Mouse (Mus musculus): ENCODE results near the gene Tpm4. TPM values are rescaled to one million over a fixed set of nuclear protein-coding genes. Genes with fewer than 3 reads are reported as not detected.
A peak's percentile ranks its signal among the peaks of the same experiment; 100 is the strongest.

Gene Tpm4
- polyA plus RNA-seq, 1 experiment from 2014 or later, result 718 TPM

GRCm38 (mm10) chr8:72135446-72136301 lies 899 bp downstream of the Tpm4 start:
- Histone ChIP-seq H3K27me3 (ENCODE audit: control insufficient read depth, insufficient read depth, low read length) (no peaks in the 10 kb centered on the region), H3K4me2 (replicated peaks; ENCODE audit: low read depth, low read length) (peak overlapping the region; percentile 80), H3K4me1 (ENCODE audit: control insufficient read depth, insufficient read depth, low read length) (0 out of 2 replicates have a peak, but pooled peaks cover 5% of the 10 kb centered on the region), H3K4me3 (ENCODE audit: low read length) (peak overlapping the region; percentile 88), H3K9ac (ENCODE audit: low read depth, low read length) (peak overlapping the region; percentile 94), H3K36me3 (ENCODE audit: control insufficient read depth, insufficient read depth, low read length) (peaks cover 25% of the 10 kb centered on the region), H3K27ac (ENCODE audit: low read depth, low read length) (peak overlapping the region; percentile 100), H3K9me3 (ENCODE audit: control insufficient read depth, low read length) (no peaks in the 10 kb centered on the region)
- ATAC-seq (ENCODE audit: low FRiP score, low TSS enrichment), result peak; percentile 53
- under 1% methylated on average over 44 of the region's 62 CpGs for WGBS

GRCm38 (mm10) chr8:72136302-72136978 lies 1.7 kb downstream of the Tpm4 start:
- ATAC-seq (ENCODE audit: low FRiP score, low TSS enrichment), result peak; percentile 51
- under 1% methylated on average over 18 of the region's 18 CpGs for WGBS
- peak overlapping the region; percentile 94 for H3K9ac ChIP-seq (ENCODE audit: low read depth, low read length)
- H3K9me3 ChIP-seq (ENCODE audit: control insufficient read depth, low read length), result no peaks in the 10 kb centered on the region
- peaks cover 33% of the 10 kb centered on the region for H3K36me3 ChIP-seq (ENCODE audit: control insufficient read depth, insufficient read depth, low read length)
- H3K4me3 ChIP-seq (ENCODE audit: low read length), result peak overlapping the region; percentile 88
- peak overlapping the region; percentile 100 for H3K27ac ChIP-seq (ENCODE audit: low read depth, low read length)
- H3K27me3 ChIP-seq (ENCODE audit: control insufficient read depth, insufficient read depth, low read length), result no peaks in the 10 kb centered on the region
- H3K4me1 ChIP-seq (ENCODE audit: control insufficient read depth, insufficient read depth, low read length), result 0 out of 2 replicates have a peak, but pooled peaks cover 5% of the 10 kb centered on the region
- H3K4me2 ChIP-seq (replicated peaks; ENCODE audit: low read depth, low read length), result peak overlapping the region; percentile 80

GRCm38 (mm10) chr8:72137431-72137830 lies 2.7 kb downstream of the Tpm4 start:
- no peak overlapping the region for H3K9ac ChIP-seq (ENCODE audit: low read depth, low read length)
- H3K4me1 ChIP-seq (ENCODE audit: control insufficient read depth, insufficient read depth, low read length), result 0 out of 2 replicates have a peak, but pooled peaks cover 5% of the 10 kb centered on the region
- H3K27me3 ChIP-seq (ENCODE audit: control insufficient read depth, insufficient read depth, low read length), result no peaks in the 10 kb centered on the region
- peak overlapping the region; percentile 80 for H3K4me2 ChIP-seq (replicated peaks; ENCODE audit: low read depth, low read length)
- peak overlapping the region; percentile 88 for H3K4me3 ChIP-seq (ENCODE audit: low read length)
- H3K27ac ChIP-seq (ENCODE audit: low read depth, low read length), result no peak overlapping the region; the same call in 1 of the 2 replicates
- ATAC-seq (ENCODE audit: low FRiP score, low TSS enrichment), result no peak
- WGBS, result 84% methylated on average over 2 of the region's 2 CpGs
- no peaks in the 10 kb centered on the region for H3K9me3 ChIP-seq (ENCODE audit: control insufficient read depth, low read length)
- peaks cover 43% of the 10 kb centered on the region for H3K36me3 ChIP-seq (ENCODE audit: control insufficient read depth, insufficient read depth, low read length)

- no peak overlapping the region for H3K4me2 ChIP-seq (replicated peaks; ENCODE audit: low read depth, low read length)
- H3K27me3 ChIP-seq (ENCODE audit: control insufficient read depth, insufficient read depth, low read length), result no peaks in the 10 kb centered on the region
- no peak overlapping the region for H3K27ac ChIP-seq (ENCODE audit: low read depth, low read length)
- no peak for ATAC-seq (ENCODE audit: low FRiP score, low TSS enrichment)
- no peak overlapping the region for H3K9ac ChIP-seq (ENCODE audit: low read depth, low read length)
- WGBS, result 98% methylated on average over 5 of the region's 5 CpGs
- 0 out of 2 replicates have a peak, but pooled peaks cover 5% of the 10 kb centered on the region for H3K4me1 ChIP-seq (ENCODE audit: control insufficient read depth, insufficient read depth, low read length)
- peaks cover 53% of the 10 kb centered on the region for H3K36me3 ChIP-seq (ENCODE audit: control insufficient read depth, insufficient read depth, low read length)
- H3K9me3 ChIP-seq (ENCODE audit: control insufficient read depth, low read length), result no peaks in the 10 kb centered on the region
- no peak overlapping the region for H3K4me3 ChIP-seq (ENCODE audit: low read length)
These were observed 3.7 kb downstream of the Tpm4 start for GRCm38 (mm10) chr8:72138456-72138855.

- Histone ChIP-seq H3K9me3 (ENCODE audit: control insufficient read depth, low read length) (no peaks in the 10 kb centered on the region), H3K4me3 (ENCODE audit: low read length) (no peak overlapping the region), H3K36me3 (ENCODE audit: control insufficient read depth, insufficient read depth, low read length) (peaks cover 97% of the 10 kb centered on the region), H3K9ac (ENCODE audit: low read depth, low read length) (no peak overlapping the region), H3K27me3 (ENCODE audit: control insufficient read depth, insufficient read depth, low read length) (no peaks in the 10 kb centered on the region), H3K4me1 (ENCODE audit: control insufficient read depth, insufficient read depth, low read length) (no peaks in the 10 kb centered on the region), H3K27ac (ENCODE audit: low read depth, low read length) (no peak overlapping the region), H3K4me2 (replicated peaks; ENCODE audit: low read depth, low read length) (no peak overlapping the region)
- WGBS, result 91% methylated on average over 13 of the region's 13 CpGs
- no peak for ATAC-seq (ENCODE audit: low FRiP score, low TSS enrichment)
These were observed 8.6 kb downstream of the Tpm4 start for GRCm38 (mm10) chr8:72143256-72143824.

- Histone ChIP-seq H3K27ac (ENCODE audit: low read depth, low read length) (no peak overlapping the region), H3K36me3 (ENCODE audit: control insufficient read depth, insufficient read depth, low read length) (peaks cover 95% of the 10 kb centered on the region), H3K27me3 (ENCODE audit: control insufficient read depth, insufficient read depth, low read length) (no peaks in the 10 kb centered on the region), H3K4me3 (ENCODE audit: low read length) (no peak overlapping the region), H3K9ac (ENCODE audit: low read depth, low read length) (no peak overlapping the region), H3K4me1 (ENCODE audit: control insufficient read depth, insufficient read depth, low read length) (no peaks in the 10 kb centered on the region), H3K4me2 (replicated peaks; ENCODE audit: low read depth, low read length) (no peak overlapping the region), H3K9me3 (ENCODE audit: control insufficient read depth, low read length) (no peaks in the 10 kb centered on the region)
- WGBS, result 89% methylated on average over 5 of the region's 5 CpGs
- ATAC-seq (ENCODE audit: low FRiP score, low TSS enrichment), result no peak
These were observed 9.7 kb downstream of the Tpm4 start for GRCm38 (mm10) chr8:72144345-72144975.

- no peaks in the 10 kb centered on the region for H3K4me1 ChIP-seq (ENCODE audit: control insufficient read depth, insufficient read depth, low read length)
- no peak overlapping the region for H3K27ac ChIP-seq (ENCODE audit: low read depth, low read length)
- no peak overlapping the region for H3K4me2 ChIP-seq (replicated peaks; ENCODE audit: low read depth, low read length)
- H3K4me3 ChIP-seq (ENCODE audit: low read length), result no peak overlapping the region
- no peaks in the 10 kb centered on the region for H3K27me3 ChIP-seq (ENCODE audit: control insufficient read depth, insufficient read depth, low read length)
- peaks cover 95% of the 10 kb centered on the region for H3K36me3 ChIP-seq (ENCODE audit: control insufficient read depth, insufficient read depth, low read length)
- no peaks in the 10 kb centered on the region for H3K9me3 ChIP-seq (ENCODE audit: control insufficient read depth, low read length)
- ATAC-seq (ENCODE audit: low FRiP score, low TSS enrichment), result no peak
- 86% methylated on average over 3 of the region's 3 CpGs for WGBS
- H3K9ac ChIP-seq (ENCODE audit: low read depth, low read length), result no peak overlapping the region
These were observed 10.7 kb downstream of the Tpm4 start for GRCm38 (mm10) chr8:72145511-72145910.

GRCm38 (mm10) chr8:72146056-72146455 lies 11.3 kb downstream of the Tpm4 start:
- Histone ChIP-seq H3K4me1 (ENCODE audit: control insufficient read depth, insufficient read depth, low read length) (no peaks in the 10 kb centered on the region), H3K27me3 (ENCODE audit: control insufficient read depth, insufficient read depth, low read length) (no peaks in the 10 kb centered on the region), H3K9me3 (ENCODE audit: control insufficient read depth, low read length) (no peaks in the 10 kb centered on the region), H3K9ac (ENCODE audit: low read depth, low read length) (no peak overlapping the region), H3K4me2 (replicated peaks; ENCODE audit: low read depth, low read length) (no peak overlapping the region), H3K36me3 (ENCODE audit: control insufficient read depth, insufficient read depth, low read length) (peaks cover 96% of the 10 kb centered on the region), H3K27ac (ENCODE audit: low read depth, low read length) (no peak overlapping the region), H3K4me3 (ENCODE audit: low read length) (no peak overlapping the region)
- ATAC-seq (ENCODE audit: low FRiP score, low TSS enrichment), result no peak
- 86% methylated on average over 1 of the region's 1 CpGs for WGBS

Measured in kidney, embryonic 14.5 days (tissue).